Mouse (Mus musculus) kidney, adult 8-10 months (tissue): Measurements from ENCODE around the gene Pax8.

ENCODE experiments used
- DNase-seq, 2 experiments: peaks; one replicate each; pipeline ENCODE4 v3.0.0; 2022

Gene Pax8

DNA sequence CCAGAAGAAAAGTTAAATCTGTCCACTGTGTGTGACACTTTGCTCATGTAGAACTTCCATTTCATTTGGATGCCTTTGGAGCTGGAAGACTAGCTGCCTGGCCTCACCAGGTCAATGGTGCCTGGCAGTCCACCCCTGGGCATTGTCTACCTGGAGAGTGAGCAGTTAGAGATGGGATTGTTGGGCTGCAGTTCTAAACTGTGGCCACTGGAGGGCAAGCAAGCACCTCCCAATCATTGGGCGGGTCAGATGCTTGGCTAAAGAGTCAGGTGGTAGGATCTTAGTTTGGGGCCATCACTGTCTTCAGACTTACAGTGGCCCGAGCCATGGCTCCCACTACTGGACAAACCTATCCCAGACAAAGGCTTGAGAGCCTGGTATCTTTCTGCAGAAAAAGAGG lies 66.2 kb downstream of the Pax8 start:
- DNase-seq: peak; percentile 75 to 77

DNA sequence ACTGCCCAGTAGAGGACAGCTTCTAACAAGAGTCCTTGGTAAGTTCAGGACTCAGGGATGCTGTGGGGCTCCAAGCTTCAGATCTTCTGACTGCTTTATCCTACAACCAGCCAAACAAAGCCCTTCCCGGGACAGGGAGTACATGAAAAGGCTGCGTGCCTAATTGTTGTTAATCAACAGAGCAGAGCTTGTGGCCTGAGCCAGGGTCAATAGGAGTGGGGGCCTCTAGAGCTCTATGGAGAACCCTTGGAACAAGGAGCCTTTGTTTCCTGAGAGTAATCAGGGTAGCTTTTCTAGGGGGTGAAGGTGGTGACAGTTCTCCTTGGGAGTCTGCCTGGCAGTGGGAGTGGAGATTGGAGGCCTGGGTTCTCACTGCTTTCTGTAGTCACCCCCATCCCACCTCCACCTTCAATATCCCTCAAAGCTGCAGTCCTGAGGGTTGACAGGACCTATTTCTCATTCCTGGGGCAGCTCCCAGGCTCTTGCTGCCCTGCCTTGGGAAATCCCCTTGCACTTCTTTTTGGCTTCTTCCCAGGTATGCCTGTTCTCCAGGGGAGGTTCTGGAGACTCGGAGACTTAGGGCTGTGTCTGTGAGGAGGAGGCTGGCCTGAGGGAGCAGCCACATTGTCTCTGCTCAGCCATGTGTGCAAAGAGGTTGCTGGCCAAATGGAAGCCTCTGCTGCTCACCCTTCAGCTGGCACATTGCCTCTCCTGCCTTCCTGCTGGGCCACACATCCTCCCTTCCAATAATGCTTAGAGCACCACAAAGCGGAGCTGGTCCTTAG lies 67.5 kb downstream of the Pax8 start:
- DNase-seq: peak; percentile 72 to 74

DNA sequence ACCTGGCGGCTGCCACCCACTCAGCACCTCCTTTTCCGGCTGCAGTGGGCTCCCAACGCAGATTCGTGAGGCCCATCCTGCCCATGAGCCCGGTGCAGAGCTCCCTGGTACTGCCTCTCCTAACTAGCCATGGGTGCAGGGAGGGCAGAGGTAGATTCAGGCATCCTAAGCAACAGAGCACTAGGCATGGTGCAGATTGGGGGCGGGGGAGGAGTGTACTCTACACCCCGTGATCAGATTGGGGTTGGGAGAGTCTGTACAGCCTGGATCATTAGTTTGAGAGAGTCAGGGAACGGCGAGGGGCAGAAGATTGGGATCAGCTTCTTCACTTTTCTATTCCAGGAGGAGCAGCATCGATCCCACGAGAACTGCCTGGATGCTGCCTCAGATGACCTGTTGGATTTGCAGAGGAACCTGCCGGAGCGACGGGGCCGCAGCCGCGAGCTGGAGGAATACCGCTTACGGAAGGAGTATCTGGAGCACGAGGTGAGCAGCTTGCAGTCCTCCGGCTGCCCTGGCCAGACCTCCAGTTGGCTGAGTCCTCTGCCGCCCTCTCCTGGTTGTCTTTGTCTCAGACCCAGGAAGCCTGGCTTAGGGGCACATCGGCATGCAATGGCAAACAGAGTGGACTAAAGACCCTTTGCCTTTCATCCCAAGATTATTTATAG lies 69.9 kb downstream of the Pax8 start:
- peak; percentile 65 to 84 for DNase-seq

DNA sequence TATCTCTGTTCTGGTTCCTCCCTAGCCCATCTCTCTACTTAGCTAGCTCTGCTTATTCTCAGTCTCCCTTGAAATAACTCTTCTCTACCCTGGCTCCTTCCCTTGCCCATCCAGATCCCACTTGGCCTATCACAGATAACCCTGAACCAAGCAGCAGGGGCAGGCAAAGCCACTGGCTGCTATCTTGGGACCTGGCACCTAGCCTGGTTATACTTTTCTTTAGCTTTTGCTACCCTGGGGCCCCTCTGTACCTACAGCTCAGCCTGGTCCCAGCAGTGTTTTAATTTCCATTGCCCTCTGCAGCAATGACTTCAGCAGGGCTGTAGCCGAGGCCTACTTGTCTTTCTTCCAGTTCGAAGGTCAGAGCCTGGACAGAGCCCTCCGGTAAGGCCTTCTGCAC lies 74.7 kb downstream of the Pax8 start:
- DNase-seq: no peak

DNA sequence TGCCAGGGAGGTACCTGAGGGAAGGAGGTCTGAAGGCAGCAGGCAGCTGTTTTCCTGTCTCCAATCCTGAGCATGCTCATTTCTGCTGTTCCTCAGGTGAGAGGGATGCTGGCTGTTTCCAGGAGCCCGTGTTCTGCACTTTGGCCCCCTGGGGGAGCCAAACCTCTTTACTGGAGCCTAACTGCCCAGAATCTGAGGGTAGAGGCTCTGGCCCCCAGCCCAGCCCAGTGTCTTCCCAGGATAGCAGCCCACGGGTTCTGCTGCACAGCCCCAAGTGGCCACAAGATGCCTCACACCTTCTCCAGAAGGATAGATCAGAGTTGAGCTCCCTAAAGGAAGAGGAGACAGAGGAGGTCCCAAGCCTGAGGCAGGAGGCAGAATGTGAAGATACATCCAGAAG lies 78.3 kb downstream of the Pax8 start:
- no peak for DNase-seq

DNA sequence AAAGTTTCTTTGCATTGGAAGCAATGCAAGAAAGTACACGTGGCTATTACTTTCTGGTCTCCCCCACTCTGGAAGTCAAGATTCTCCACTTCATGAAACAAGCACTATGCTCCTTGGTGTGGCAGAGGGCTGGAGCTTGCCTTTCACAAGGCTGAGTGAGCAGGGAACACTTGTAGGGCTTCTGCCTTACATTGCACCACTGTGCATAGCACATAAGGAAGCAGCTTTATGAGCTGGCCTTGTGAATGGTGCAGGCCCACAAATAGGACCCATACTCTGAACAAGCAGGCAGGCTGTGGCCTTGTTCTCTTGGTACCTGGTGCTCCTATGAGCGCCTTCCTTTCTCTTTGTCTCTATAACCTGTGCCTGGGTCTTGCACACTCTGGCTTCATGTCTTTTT lies 82.1 kb downstream of the Pax8 start:
- no peak for DNase-seq

DNA sequence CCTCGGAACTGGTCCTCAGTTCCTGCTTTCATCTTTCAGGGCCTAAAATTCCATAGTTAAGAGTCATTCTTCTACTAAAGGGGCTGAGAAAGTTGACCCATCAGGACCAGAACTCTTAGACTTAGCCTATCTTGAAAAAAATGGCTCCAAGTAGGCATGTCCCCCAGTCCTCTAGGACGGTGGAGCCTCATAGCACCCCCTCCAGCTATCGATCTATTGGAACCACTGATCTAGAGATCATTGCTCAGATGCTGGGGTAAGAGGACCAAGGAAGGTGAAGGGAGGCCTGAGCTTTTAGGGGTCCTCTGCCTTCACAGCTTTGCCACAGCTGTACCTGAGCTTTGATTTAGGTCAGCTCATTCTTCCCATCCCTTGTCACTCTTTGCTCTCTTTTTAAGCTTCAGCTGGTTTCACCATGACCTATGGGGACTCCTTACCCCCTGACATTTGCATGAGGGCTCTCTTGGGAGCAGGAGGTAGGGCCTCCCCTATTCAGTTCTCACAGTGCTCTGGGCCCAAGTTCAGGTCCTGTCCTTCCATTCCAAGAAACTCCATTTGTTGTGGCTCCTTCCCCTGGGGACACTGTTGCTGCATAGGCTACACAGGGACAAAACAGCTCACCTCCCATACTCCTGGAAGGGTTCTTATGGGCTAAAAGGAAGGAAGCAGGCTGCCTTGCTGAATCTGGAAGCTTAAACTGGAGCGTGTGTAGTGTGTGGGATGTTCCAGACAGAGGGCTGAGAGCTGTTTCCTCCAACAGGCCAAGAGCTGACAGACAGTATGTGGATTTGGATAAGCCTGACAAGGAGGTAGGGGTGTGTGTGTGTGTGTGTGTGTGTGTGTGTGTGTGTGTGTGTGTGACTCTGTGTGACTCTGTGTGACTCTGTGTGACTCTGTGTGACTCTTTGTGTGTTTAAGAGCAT lies 87.8 kb downstream of the Pax8 start:
- no peak for DNase-seq

DNA sequence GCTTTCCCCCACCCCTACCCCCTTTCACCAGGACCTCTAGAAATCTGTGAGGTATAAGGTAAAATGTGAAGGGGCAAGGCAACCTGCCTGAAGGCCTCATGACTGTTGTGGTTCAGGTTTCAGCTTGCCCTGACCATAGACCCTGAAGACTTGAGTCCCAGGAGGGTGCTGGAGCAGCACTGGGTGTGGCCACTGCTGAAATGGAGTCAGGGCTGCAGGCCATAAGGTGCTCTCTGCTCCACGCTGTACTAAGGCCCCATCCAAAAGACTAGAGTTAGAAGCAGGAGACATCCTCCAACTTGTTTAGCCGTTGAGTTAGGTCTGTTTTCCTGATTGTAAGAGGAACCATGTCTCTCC lies 88.5 kb downstream of the Pax8 start:
- no peak for DNase-seq

DNA sequence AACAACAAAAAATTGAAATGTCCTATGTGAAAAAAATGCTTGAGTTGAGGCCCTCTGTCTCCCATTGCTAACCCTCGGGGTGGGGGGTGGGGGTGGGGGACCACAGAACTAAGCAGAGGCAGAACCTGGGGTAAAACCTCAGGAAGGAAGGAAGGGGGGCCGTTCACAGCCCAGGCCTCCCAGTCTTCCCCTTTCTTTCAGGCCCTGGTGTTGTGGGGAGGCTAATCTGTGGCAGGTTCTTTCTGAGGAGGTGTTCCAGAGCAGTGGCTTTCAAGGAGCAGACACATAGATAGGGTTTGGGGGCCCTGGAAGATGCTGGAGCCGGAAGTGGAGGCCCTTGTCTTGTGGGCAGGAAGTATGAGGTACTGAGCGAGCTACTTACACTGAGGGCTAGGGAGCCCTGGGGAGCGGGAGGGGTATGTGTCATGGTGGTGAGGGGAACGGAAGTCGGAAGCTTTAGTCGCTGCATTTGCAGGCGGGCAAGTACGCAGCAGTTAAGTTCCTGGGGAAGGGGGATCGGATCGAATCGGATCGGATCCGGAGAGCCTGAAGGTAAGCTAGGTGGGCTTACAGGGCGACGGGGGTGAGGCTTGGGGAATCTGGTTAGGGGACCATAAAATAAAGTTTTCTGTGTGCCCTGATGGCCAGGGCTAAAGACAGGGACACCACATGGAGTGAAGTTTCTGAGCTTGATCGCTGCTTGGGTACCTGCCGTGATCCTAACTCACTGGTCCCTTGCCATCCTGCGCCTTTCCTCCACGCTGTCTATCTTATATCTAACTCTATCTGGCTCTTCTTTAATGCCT lies 89.0 kb downstream of the Pax8 start:
- DNase-seq: no peak

DNA sequence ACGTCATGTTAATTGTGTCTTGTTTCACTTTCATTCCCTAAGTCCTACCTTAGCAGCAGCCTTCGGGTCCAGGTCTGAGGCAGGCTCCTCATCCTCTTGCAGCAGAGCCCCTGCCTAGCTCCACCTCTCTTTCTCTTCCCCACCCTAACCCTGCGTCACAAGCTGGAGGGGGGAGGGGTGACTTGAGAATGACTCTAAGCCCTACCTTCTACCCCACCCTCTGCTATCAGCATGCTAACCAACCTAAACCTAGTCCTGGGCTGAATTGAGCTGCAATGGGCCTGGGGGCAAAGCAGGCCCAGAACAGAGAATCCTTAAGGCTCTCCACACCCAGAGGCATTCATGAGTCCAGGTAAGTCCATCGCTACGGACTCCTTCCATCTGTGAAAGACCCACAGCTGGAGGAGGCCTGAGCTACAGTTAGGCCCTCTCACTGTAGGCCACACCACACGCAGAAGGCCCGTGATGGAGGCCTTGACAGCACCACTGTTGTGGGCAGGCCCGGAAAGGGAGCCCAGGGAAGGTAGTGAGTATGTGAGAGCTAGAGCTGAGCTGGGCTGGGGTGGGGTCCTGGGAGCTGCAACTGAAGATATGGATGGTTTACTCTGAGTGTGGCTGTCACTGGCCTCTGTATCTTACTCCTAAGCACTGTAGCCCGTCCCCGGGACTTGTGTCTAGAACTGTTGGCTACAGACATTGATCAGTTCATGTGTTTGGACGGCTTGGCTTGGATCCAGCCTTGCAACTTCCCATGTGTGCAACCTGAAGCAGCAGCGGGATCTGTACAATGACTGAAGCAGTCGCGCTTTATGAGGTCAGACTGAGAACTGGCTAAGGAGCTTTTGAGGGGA lies 90.1 kb downstream of the Pax8 start:
- no peak for DNase-seq

DNA sequence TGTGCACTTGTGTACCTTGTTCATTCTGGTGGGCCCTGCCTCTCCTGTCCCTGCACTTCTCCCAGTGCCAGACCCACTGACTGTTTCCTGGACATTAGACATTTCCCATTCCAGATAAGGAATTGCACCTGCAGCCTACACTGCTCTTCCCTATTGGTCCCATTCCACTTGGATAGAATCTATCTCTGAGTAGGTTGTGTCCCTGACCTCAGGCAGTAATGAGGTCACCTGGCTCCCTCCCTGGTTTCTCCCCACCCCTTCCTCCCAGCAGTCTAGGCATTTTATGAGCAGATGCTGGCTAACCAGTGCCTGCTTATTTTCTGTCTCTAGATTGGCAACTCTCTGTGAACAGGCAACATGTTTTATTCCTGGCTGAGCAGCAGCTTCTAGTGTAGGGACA lies 91.0 kb downstream of the Pax8 start:
- no peak for DNase-seq

DNA sequence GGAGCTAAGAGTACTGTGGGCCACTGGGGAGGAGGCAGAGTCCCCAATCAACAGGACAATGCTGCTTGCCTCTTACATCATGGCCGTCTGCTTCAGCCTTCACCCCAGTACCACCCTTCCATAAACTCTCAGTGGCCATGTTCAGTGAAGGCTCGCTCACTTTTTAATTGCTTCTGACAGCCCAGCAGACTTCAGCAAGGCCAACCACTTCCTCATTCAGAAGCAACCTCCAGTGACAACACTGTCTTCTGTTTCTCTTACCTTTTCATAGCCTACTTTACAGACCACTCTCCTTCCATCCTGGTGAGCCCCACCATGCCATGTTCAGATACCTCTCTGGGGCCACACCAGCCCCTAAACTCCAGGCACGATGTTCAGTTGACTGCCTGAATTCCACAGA lies 91.8 kb downstream of the Pax8 start:
- DNase-seq: no peak

DNA sequence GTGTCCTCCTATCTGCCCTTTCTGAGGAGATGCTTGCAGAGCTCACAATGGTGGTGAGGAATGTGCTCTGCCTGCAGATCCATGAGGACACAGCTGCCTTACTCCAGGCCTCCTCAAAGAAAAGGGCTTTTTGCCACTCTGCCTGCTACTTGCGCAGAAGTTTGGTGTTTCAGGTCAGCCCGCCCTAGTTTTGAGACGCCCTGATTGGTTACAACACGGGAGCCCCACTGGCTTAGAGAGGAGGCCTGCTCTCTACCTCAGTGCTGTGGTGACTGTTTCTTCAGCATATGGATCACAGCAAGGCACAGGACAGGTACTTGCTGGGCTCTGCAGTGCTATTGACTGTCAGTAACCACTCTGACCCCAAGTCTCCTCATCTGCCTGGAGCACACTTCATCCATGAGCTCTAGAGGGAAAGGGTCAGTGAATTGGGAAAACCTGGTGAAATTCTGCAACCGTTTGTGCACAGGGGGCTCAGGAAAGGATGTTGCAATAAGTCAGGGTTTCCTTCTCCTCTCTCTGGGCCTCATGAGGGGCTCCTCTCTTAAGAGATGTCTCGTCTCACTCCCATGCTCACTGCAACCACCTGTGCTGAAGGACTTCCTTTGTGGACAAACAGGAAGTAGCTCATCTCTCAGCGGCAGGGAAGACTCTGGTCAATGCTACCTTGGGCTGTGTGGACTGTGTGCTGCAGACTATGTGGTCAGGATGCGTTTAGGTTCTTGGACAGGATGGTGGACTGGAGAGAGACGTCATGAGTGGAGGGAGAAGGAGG lies 92.8 kb downstream of the Pax8 start:
- no peak for DNase-seq

DNA sequence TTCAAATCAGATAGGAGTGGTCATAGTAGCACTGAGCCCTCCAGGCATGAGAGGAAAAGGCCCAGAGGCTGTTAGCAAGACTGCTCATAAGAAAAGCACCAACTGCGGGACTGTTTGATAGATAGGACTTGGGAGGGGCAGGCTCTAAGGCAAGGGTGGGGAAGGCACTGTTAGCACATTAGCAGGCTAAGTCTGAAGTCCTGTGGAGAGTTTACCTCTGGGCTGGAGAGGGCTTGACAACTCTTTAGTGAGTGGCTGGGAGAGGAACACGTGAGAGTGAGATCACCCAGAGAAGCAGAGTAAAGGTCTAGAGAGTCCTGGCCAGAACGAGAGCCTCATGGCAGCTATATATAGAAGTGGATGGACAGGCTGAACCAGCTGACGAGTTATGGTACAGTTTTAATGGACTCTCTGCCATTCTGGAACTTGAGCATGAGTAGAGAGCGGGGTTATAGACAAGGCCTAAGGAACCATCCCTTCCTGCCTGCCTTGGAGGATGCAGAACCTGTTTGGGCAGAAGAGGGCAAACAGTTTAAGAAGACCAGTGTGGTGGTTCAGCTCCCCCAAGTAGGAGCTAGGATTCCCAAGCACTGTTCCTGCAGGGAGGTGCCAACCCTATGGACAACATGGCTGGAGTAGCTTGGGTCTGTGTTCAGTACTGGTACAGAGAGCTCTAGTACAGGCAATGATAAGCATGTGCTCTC lies 96.5 kb downstream of the Pax8 start:
- DNase-seq: no peak
